Mouse (Mus musculus): ENCODE measurements around the gene Anxa1. TPM values are rescaled to one million over a fixed set of nuclear protein-coding genes. Genes with fewer than 3 reads are reported as not detected.

Anxa1 gene
- polyA plus RNA-seq, 1 experiment, result not detected

DNA sequence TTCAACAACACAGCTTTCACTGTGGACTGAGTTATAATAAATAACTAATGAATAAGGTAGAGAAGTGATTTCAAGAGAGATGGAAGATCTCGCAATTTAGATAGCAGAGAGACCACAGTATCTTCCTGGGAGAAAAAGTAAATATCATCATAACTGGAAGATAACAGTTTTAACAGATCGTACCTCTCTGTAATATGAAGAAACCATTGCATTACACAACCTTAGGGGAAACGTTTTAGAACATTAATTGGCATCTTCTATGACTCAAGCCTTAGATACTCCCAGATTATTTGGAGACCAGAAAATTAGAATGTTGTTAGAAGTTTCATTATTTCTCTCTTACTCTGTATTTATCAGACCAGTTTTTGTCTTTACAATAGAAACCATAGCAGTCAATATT, 13.0 kb upstream of the Anxa1 start:
- Histone ChIP-seq H3K4me1 (ENCODE audit: control insufficient read depth) (no peaks in the 10 kb centered on the region), H3K4me3 (replicated peaks) (no peak overlapping the region), H3K27me3 (ENCODE audit: control insufficient read depth) (no peaks in the 10 kb centered on the region), H3K36me3 (ENCODE audit: control insufficient read depth) (no peaks in the 10 kb centered on the region), H3K9me3 (ENCODE audit: control insufficient read depth, low read length) (no peaks in the 10 kb centered on the region)
- no peak for TF ChIP-seq TAL1 (IDR thresholded peaks at IDR 0.05; ENCODE audit: low read length)
- TF ChIP-seq GATA1 (IDR thresholded peaks at IDR 0.05; ENCODE audit: low read length), result no peak

DNA sequence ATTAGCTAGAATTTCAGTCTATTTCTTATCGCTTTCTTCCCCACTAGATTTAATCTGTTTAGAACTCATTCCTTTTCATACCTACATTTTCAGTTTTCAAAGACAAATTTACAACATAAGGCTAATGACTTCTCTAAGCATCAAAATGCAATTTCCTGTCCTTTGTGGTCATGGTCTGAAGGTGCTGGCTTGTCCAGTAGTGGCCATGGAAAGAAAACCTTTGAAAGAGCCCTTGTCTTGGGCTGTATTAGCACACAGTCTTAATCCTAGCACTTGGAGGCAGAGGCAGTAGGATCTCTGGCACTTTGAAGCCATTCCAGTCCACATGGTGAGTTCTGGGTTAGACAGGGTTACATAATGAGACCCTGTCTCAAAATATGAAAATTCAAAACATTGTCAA, 12.5 kb upstream of the Anxa1 start:
- Histone ChIP-seq H3K36me3 (ENCODE audit: control insufficient read depth) (no peaks in the 10 kb centered on the region), H3K4me1 (ENCODE audit: control insufficient read depth) (no peaks in the 10 kb centered on the region), H3K27me3 (ENCODE audit: control insufficient read depth) (no peaks in the 10 kb centered on the region), H3K4me3 (replicated peaks) (no peak overlapping the region), H3K9me3 (ENCODE audit: control insufficient read depth, low read length) (no peaks in the 10 kb centered on the region)
- TF ChIP-seq GATA1 (IDR thresholded peaks at IDR 0.05; ENCODE audit: low read length), result no peak
- no peak for TF ChIP-seq TAL1 (IDR thresholded peaks at IDR 0.05; ENCODE audit: low read length)

DNA sequence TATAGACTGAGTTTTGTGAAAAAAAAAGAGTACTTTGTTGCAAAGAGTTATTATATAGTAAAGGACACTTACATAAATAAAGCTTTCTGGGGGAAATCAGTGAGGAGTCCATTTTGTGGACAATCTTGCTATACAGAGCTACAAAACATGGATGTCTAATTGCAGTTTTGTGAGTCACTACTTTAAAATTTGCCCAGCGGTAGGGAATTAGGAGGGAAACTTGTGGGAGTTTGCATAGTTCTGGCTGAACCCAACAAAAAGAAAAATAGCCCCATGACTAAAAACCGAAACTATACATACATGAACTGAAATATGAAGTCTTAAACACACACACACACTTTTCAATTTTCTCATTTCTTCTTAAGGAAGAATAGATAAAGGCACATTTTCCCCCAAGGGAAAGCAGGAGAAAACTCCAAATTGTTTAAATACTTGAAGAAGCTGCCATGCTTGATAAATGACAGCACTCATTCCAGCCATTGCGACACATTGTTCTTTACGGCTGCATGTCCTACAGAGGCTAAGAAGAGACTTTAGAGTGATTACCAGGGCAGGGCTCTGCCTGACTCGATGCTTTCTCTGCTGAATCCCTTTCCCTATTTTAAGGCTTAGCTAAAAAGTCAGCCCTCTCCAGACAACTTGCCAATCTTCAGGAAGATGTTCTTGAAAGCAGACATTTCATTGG, 11.9 kb upstream of the Anxa1 start:
- TF ChIP-seq GATA1 (IDR thresholded peaks at IDR 0.05; ENCODE audit: low read length) (no peak), TAL1 (IDR thresholded peaks at IDR 0.05; ENCODE audit: low read length) (no peak)
- no peaks in the 10 kb centered on the region for H3K36me3 ChIP-seq (ENCODE audit: control insufficient read depth)
- no peaks in the 10 kb centered on the region for H3K9me3 ChIP-seq (ENCODE audit: control insufficient read depth, low read length)
- no peak overlapping the region for H3K4me3 ChIP-seq (replicated peaks)
- H3K4me1 ChIP-seq (ENCODE audit: control insufficient read depth), result no peaks in the 10 kb centered on the region
- no peaks in the 10 kb centered on the region for H3K27me3 ChIP-seq (ENCODE audit: control insufficient read depth)

DNA sequence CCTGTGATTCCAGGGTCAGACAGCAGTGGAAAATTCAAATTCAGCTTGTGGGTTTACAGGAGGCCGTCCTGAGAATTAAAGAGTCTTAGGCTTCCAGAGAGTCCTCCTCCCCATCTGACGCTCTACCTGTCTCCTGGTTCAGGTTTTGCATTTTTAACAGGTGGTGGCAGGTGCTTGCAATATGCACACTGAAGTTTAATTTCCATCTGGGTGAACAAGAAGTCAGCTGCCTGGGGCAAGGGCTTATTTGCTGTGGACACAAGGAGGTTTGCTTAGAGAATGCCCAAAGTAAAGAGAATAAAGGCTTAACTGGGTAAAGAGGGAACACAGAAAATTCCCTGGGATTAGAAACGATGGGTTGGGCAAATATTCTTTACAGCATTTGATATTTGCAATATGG, 11.2 kb upstream of the Anxa1 start:
- Histone ChIP-seq H3K4me1 (ENCODE audit: control insufficient read depth) (no peaks in the 10 kb centered on the region), H3K27me3 (ENCODE audit: control insufficient read depth) (no peaks in the 10 kb centered on the region), H3K4me3 (replicated peaks) (no peak overlapping the region), H3K9me3 (ENCODE audit: control insufficient read depth, low read length) (no peaks in the 10 kb centered on the region), H3K36me3 (ENCODE audit: control insufficient read depth) (no peaks in the 10 kb centered on the region)
- TF ChIP-seq GATA1 (IDR thresholded peaks at IDR 0.05; ENCODE audit: low read length) (no peak), TAL1 (IDR thresholded peaks at IDR 0.05; ENCODE audit: low read length) (no peak)

DNA sequence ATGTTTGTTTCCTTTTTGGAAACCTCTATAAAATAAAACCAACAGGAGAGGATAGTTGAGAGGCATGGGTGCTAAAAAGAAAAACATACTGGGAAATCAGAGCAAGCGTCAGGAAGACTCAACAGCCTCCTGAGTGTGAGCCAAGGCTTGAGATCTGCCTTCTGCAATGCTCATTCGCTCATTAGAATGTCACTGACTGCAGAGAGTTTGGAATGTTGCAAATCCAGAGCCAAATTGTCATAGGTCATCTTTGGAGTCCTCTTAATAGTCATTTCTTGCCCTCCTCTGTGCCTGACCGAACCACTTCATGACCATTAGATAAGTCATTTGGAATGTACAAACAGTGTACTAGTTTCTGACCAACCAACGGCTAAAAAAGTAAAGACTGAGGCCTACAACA, 8.4 kb upstream of the Anxa1 start:
- no peaks in the 10 kb centered on the region for H3K36me3 ChIP-seq (ENCODE audit: control insufficient read depth)
- H3K27me3 ChIP-seq (ENCODE audit: control insufficient read depth), result no peaks in the 10 kb centered on the region
- no peak overlapping the region for H3K4me3 ChIP-seq (replicated peaks)
- no peak for TF ChIP-seq GATA1 (IDR thresholded peaks at IDR 0.05; ENCODE audit: low read length)
- TF ChIP-seq TAL1 (IDR thresholded peaks at IDR 0.05; ENCODE audit: low read length), result no peak
- no peaks in the 10 kb centered on the region for H3K9me3 ChIP-seq (ENCODE audit: control insufficient read depth, low read length)
- no peaks in the 10 kb centered on the region for H3K4me1 ChIP-seq (ENCODE audit: control insufficient read depth)

DNA sequence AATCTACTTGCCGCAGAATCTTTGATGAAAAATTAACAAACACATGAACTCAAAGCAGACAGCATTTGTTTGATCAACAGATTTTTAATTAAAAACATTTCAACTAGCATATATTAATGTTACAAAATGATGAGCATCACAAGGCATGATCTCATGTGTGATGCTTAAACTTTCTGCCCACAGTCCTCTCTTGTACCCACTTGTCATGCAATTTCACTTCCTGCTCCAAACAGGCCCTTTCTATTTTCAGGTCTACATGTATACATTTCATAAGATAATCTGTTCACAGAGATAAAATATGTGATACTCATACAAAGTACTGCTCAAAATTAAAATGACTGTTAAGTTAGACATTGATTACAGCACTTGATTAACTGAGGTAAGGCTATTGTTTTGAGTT, 6.3 kb upstream of the Anxa1 start:
- Histone ChIP-seq H3K27me3 (ENCODE audit: control insufficient read depth) (no peaks in the 10 kb centered on the region), H3K4me3 (replicated peaks) (no peak overlapping the region), H3K36me3 (ENCODE audit: control insufficient read depth) (no peaks in the 10 kb centered on the region), H3K4me1 (ENCODE audit: control insufficient read depth) (no peaks in the 10 kb centered on the region), H3K9me3 (ENCODE audit: control insufficient read depth, low read length) (no peaks in the 10 kb centered on the region)
- TF ChIP-seq GATA1 (IDR thresholded peaks at IDR 0.05; ENCODE audit: low read length), result no peak
- no peak for TF ChIP-seq TAL1 (IDR thresholded peaks at IDR 0.05; ENCODE audit: low read length)

DNA sequence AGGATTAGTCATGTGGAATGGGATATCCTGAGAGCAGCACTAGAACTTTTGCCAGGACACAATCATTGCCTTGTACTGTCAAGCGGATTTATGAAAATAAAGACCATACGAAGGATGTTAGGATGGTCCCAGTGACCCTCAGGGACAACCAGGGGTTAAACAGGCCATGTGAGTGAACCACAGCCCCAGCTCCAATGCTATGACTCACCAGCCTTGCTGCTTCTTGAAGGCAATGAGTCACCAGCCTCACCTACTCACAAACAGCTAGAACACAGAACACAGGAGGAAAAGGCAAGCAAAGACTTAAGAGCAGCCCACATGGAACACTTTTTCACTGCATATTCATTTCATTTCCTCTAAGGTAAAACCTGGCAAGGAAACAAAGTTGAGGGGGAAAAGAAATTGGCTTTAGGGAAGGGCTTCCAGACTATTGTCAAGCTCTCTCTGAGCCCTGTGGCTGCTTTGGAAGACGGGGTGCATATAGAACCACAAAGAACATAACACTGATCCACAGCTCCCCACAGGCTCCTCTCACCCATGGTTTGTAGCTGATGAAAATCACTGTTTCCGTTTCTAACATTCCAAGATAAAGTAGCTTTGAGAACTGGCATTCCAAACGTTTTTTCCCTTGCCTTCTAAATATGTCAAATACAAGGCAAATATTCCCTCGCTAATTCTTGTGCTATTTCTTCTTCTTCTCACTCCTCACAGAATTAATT, 3.0 kb upstream of the Anxa1 start:
- Histone ChIP-seq H3K27me3 (ENCODE audit: control insufficient read depth) (no peaks in the 10 kb centered on the region), H3K4me1 (ENCODE audit: control insufficient read depth) (no peaks in the 10 kb centered on the region), H3K36me3 (ENCODE audit: control insufficient read depth) (no peaks in the 10 kb centered on the region), H3K4me3 (replicated peaks) (no peak overlapping the region), H3K9me3 (ENCODE audit: control insufficient read depth, low read length) (no peaks in the 10 kb centered on the region)
- TF ChIP-seq GATA1 (IDR thresholded peaks at IDR 0.05; ENCODE audit: low read length) (no peak), TAL1 (IDR thresholded peaks at IDR 0.05; ENCODE audit: low read length) (no peak)

DNA sequence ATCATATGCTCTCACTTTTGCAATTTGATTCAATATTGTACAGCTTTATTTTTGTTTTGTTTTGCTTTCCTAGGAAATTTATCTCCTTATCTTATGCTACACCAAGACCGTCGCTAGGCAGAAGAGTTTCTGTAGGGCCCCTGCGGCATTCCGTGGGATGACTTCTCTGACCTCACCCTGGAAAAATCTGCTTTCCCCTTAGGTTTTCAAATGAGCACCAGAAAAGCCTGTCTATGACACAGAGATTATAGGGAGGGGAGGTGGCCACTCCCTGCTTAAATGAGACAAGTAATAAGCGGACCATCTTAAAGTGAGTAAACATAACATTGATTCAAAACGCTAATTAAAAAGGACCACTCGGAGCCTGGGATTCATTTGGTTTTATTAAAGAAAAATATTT, 1.0 kb downstream of the Anxa1 start:
- H3K27me3 ChIP-seq (ENCODE audit: control insufficient read depth), result no peaks in the 10 kb centered on the region
- TF ChIP-seq GATA1 (IDR thresholded peaks at IDR 0.05; ENCODE audit: low read length) (no peak), TAL1 (IDR thresholded peaks at IDR 0.05; ENCODE audit: low read length) (no peak)
- H3K4me3 ChIP-seq (replicated peaks), result no peak overlapping the region

DNA sequence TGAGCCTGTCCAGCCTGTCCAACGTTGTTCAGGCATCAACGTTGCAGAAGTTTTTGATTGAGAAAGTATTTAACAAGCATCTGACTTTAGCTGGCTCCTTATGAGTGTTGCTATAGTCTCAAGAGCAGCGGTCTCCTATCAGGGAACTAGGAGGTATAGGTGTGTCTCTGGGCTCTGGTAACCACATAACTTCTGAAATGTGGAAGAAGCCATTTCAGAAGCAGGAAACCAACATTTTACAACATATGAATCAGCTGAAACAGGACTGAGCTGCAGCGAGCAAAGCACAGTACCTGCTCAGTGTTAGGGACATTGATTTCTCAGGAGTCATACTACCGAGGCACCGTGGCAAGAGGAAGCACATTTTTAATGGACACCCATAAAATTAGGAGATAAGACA, 1.5 kb downstream of the Anxa1 start:
- TF ChIP-seq GATA1 (IDR thresholded peaks at IDR 0.05; ENCODE audit: low read length) (no peak), TAL1 (IDR thresholded peaks at IDR 0.05; ENCODE audit: low read length) (no peak)
- H3K36me3 ChIP-seq (ENCODE audit: control insufficient read depth), result no peaks in the 10 kb centered on the region
- no peaks in the 10 kb centered on the region for H3K4me1 ChIP-seq (ENCODE audit: control insufficient read depth)
- no peaks in the 10 kb centered on the region for H3K9me3 ChIP-seq (ENCODE audit: control insufficient read depth, low read length)
- H3K4me3 ChIP-seq (replicated peaks), result no peak overlapping the region
- no peaks in the 10 kb centered on the region for H3K27me3 ChIP-seq (ENCODE audit: control insufficient read depth)

More for the DNA sequence above, 1.0 kb downstream of the Anxa1 start:
- Histone ChIP-seq H3K4me1 (ENCODE audit: control insufficient read depth) (no peaks in the 10 kb centered on the region), H3K36me3 (ENCODE audit: control insufficient read depth) (no peaks in the 10 kb centered on the region), H3K9me3 (ENCODE audit: control insufficient read depth, low read length) (no peaks in the 10 kb centered on the region)

All from erythroblast, embryonic 14.5 days (primary cell).